Mouse (Mus musculus) liver, postnatal 0 days (tissue): Measurements from ENCODE around the gene Anks1b. TPM values are rescaled to one million over a fixed set of nuclear protein-coding genes. Genes with fewer than 3 reads are reported as not detected.

Experiments used
- ATAC-seq: fragments of 200-750 bp; cut with Nextera tagmentation; 2 replicates; pipeline ENCODE4 v1.8.0; 2017; ENCODE audit warnings: mild to moderate bottlenecking, moderate library complexity
- DNase-seq: peaks from one replicate; pipeline ENCODE4 v3.0.0-alpha.2; 2016
- H3K27ac ChIP-seq: fragments of 300-500 bp; sonication (generic); 2 replicates; pipeline ENCODE4 v1.5.1; 2014; ENCODE audit warnings: antibody characterized with exemption, moderate library complexity, mild to moderate bottlenecking, low read depth
- H3K27me3 ChIP-seq: fragments of 300-500 bp; sonication (generic); 2 replicates; pipeline ENCODE4 v1.6.1; 2014; ENCODE audit warnings: low read length, control low read depth, mixed read lengths; ENCODE audit not compliant: insufficient read depth
- H3K36me3 ChIP-seq: fragments of 300-500 bp; sonication (generic); replicated peaks from 2 replicates; pipeline ENCODE4 v1.6.1; 2014; ENCODE audit warnings: mild to moderate bottlenecking, control low read depth, low read length, moderate library complexity, mixed read lengths; ENCODE audit not compliant: insufficient read depth
- H3K4me1 ChIP-seq: fragments of 300-500 bp; sonication (generic); 2 replicates; pipeline ENCODE4 v1.6.1; 2014; ENCODE audit warnings: antibody characterized with exemption, mild to moderate bottlenecking, control low read depth; ENCODE audit not compliant: insufficient read depth
- H3K4me2 ChIP-seq: fragments of 300-500 bp; sonication (generic); 2 replicates; pipeline ENCODE4 v1.6.1; 2014; ENCODE audit warnings: low read depth, mild to moderate bottlenecking, low read length, moderate library complexity, mixed read lengths
- H3K4me3 ChIP-seq: fragments of 300-500 bp; sonication (generic); 2 replicates; pipeline ENCODE4 v1.5.1; 2014; ENCODE audit warnings: low read depth, low read length
- H3K9ac ChIP-seq: fragments of 300-500 bp; sonication (generic); replicated peaks from 2 replicates; pipeline ENCODE4 v1.6.1; 2014; ENCODE audit warnings: mild to moderate bottlenecking, moderate library complexity
- H3K9me3 ChIP-seq: fragments of 300-500 bp; sonication (generic); 2 replicates; pipeline ENCODE4 v1.6.1; 2016; ENCODE audit warnings: mild to moderate bottlenecking, control low read depth, low read length, mixed read lengths
- CTCF ChIP-seq: sonication (generic); IDR thresholded peaks from 2 replicates; pipeline ENCODE4 v1.5.1; 2016; ENCODE audit warnings: antibody characterized with exemption, low read depth
- EP300 ChIP-seq: IDR thresholded peaks from 2 replicates; pipeline ENCODE4 v1.6.1; 2016; ENCODE audit warnings: antibody characterized with exemption, low read depth, mild to moderate bottlenecking
- WGBS: fragments of 180-500 bp; shearing (Covaris S2); extraction: QIAGEN DNeasy Blood & Tissue Kit; methylation state at CpG from one replicate; pipeline ENCODE4 v1.1.7; 2014; ENCODE audit not compliant: insufficient replicate concordance; 5-methylcytosine and 5-hydroxymethylcytosine counted together
- polyA plus RNA-seq: library from polyadenylated mRNA; unstranded; fragments of >200 nt; fragmentation: Nextera tagmentation; extraction: Ambion mirVana; gene quantifications from 2 replicates; pipeline ENCODE4 v1.2.1, GENCODE M21; 2015

The Anks1b gene
- polyA plus RNA-seq, 1 experiment from 2014 or later: not detected

GRCm38 (mm10) chr10:90670291-90670690, 797.0 kb downstream of the Anks1b start:
- no peaks in the 10 kb centered on the region for H3K9me3 ChIP-seq
- DNase-seq (no peak), ATAC-seq (no peak)
- TF ChIP-seq EP300 (no peak), CTCF (no peak)
- no peak overlapping the region for H3K4me2 ChIP-seq
- H3K4me1 ChIP-seq: no peaks in the 10 kb centered on the region
- no peaks in the 10 kb centered on the region for H3K36me3 ChIP-seq
- H3K9ac ChIP-seq: no peak overlapping the region
- no peak overlapping the region for H3K4me3 ChIP-seq
- H3K27me3 ChIP-seq: no peaks in the 10 kb centered on the region
- no peak overlapping the region for H3K27ac ChIP-seq
- WGBS: 80% methylated on average over 3 of the region's 3 CpGs

- Histone ChIP-seq H3K9ac (no peak overlapping the region), H3K4me3 (no peak overlapping the region), H3K36me3 (no peaks in the 10 kb centered on the region), H3K9me3 (no peaks in the 10 kb centered on the region), H3K4me1 (no peaks in the 10 kb centered on the region), H3K27ac (no peak overlapping the region), H3K27me3 (no peaks in the 10 kb centered on the region), H3K4me2 (no peak overlapping the region)
- ATAC-seq (no peak), DNase-seq (no peak)
- TF ChIP-seq EP300 (no peak), CTCF (no peak)
- WGBS: 72% methylated on average over 3 of the region's 3 CpGs
Observed at GRCm38 (mm10) chr10:90672135-90672534, 798.8 kb downstream of the Anks1b start.

GRCm38 (mm10) chr10:90674362-90674761, 801.1 kb downstream of the Anks1b start:
- Histone ChIP-seq H3K27me3 (no peaks in the 10 kb centered on the region), H3K9ac (no peak overlapping the region), H3K36me3 (no peaks in the 10 kb centered on the region), H3K9me3 (no peaks in the 10 kb centered on the region), H3K27ac (no peak overlapping the region), H3K4me2 (no peak overlapping the region), H3K4me1 (no peaks in the 10 kb centered on the region), H3K4me3 (no peak overlapping the region)
- 82% methylated on average over 10 of the region's 10 CpGs for WGBS
- ATAC-seq (no peak), DNase-seq (no peak)
- TF ChIP-seq CTCF: no peak
- no peak for TF ChIP-seq EP300

GRCm38 (mm10) chr10:90677421-90677820, 804.1 kb downstream of the Anks1b start:
- Histone ChIP-seq H3K27me3 (no peaks in the 10 kb centered on the region), H3K4me2 (no peak overlapping the region), H3K9ac (no peak overlapping the region), H3K4me1 (no peaks in the 10 kb centered on the region), H3K9me3 (no peaks in the 10 kb centered on the region), H3K4me3 (no peak overlapping the region), H3K27ac (no peak overlapping the region), H3K36me3 (no peaks in the 10 kb centered on the region)
- 87% methylated on average over 3 of the region's 3 CpGs for whole genome bisulfite sequencing
- DNase-seq (no peak), ATAC-seq (no peak)
- TF ChIP-seq EP300 (no peak), CTCF (no peak)

GRCm38 (mm10) chr10:90679713-90680470, 806.6 kb downstream of the Anks1b start:
- WGBS: 80% methylated on average over 10 of the region's 10 CpGs

GRCm38 (mm10) chr10:90683813-90684212, 810.5 kb downstream of the Anks1b start:
- Histone ChIP-seq H3K36me3 (no peaks in the 10 kb centered on the region), H3K9me3 (no peaks in the 10 kb centered on the region), H3K9ac (no peak overlapping the region), H3K27me3 (no peaks in the 10 kb centered on the region), H3K4me3 (no peak overlapping the region), H3K4me1 (no peaks in the 10 kb centered on the region), H3K27ac (no peak overlapping the region), H3K4me2 (no peak overlapping the region)
- no peak for DNase-seq
- TF ChIP-seq EP300 (no peak), CTCF (no peak)
- 63% methylated on average over 3 of the region's 3 CpGs for WGBS
- no peak for ATAC-seq

More at GRCm38 (mm10) chr10:90679713-90680470, 806.6 kb downstream of the Anks1b start:
- DNase-seq (no peak), ATAC-seq (no peak)
- no peak overlapping the region for H3K4me2 ChIP-seq
- no peaks in the 10 kb centered on the region for H3K27me3 ChIP-seq
- H3K9me3 ChIP-seq: no peaks in the 10 kb centered on the region
- H3K36me3 ChIP-seq: no peaks in the 10 kb centered on the region
- TF ChIP-seq CTCF (no peak), EP300 (no peak)
- H3K4me3 ChIP-seq: no peak overlapping the region
- no peak overlapping the region for H3K27ac ChIP-seq
- no peak overlapping the region for H3K9ac ChIP-seq
- no peaks in the 10 kb centered on the region for H3K4me1 ChIP-seq

- no peak overlapping the region for H3K4me3 ChIP-seq
- H3K36me3 ChIP-seq: no peaks in the 10 kb centered on the region
- no peaks in the 10 kb centered on the region for H3K9me3 ChIP-seq
- ATAC-seq (no peak), DNase-seq (no peak)
- H3K27ac ChIP-seq: no peak overlapping the region
- WGBS: 55% methylated on average over 4 of the region's 4 CpGs
- H3K27me3 ChIP-seq: no peaks in the 10 kb centered on the region
- TF ChIP-seq CTCF (no peak), EP300 (no peak)
- H3K4me1 ChIP-seq: no peaks in the 10 kb centered on the region
- H3K9ac ChIP-seq: no peak overlapping the region
- no peak overlapping the region for H3K4me2 ChIP-seq
Observed at GRCm38 (mm10) chr10:90685367-90685766, 812.1 kb downstream of the Anks1b start.
